Mouse (Mus musculus) cerebellum, postnatal 10 days (tissue): ENCODE data around the gene Tspan32.

Experiments
- DNase-seq, 2 experiments: peaks; one replicate each; pipeline ENCODE4 v3.0.0; 2021; ENCODE audit warnings: mixed read lengths in 2 of 2

Tspan32 gene

DNA sequence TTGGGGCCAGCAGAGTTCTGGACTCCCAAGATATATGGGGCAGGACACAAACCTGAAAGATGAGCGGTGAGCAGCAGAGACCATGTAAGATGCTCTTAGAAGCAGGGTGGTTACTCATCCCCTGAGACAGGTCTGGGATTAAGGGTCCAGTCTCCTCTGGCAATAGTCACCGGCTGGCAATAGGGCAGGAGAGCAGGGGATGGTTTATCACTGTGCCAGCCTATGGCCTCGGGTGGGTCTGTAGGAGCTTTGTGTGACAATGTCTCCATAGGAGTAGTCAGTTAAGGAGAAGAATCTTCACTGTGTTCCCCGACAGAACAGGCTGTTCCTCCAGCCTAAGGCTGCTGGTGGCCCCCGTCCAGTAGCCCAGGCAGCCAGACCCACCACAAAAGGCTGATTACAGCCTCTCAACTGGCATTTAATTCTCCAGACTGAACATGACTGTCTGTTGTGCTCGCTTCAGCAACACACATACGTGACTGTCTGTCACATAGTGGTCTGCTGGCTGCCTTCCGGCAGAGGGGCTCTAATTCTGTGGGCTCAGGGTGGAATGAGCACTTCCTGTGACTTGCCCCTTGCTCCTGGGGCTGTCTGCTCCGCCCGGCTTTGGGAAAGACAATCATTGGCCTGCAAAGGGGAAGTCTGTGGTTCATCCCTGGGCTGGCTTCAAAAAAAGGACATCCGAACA, 50.8 kb downstream of the Tspan32 start:
- DNase-seq = peak; percentile 55 to 59

DNA sequence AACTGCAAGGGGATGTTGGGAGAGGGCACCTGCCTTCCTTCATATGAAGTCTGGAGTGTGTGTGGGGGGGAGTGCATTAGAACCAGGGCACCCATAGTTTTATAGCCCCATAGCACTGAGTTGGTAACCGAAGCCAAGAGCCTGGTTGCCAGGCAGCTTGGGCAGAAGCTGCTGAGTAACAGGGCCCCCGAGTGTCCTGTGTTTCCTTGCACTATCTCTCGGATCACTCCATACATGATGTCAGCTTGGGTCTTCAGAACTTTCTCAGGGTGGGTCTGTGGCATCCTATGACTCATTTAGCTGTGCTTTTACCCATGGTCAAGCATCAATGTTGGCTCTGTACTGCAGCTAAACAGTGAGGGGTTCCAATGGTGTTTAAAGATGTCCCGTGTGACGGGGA, 52.2 kb downstream of the Tspan32 start:
- DNase-seq = no peak

DNA sequence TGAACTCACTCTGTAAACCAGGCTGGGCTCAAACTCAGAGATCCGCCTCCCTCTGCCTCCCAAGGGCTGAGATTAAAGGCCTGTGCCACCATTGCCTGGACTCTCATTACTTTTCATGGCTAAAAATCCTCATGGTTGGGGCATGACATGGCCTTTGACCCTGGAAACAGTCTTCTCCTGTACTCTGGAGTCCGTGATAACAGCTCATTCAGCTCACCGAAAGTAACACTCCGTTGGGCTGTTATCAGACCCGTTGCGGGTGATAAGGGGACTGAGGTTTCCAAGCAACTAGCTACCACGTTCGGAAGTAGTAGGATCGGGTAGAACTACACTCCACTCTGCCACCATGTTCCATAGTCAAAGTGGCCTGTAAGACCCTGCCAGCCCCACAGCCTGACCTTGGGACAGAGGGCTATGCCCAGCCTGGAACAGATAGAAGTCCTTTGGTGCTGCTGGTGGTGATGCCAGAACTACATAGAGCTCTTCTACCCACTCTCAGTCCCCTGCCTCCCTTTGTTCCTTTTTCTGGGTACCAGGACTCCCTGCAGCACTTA, 52.9 kb downstream of the Tspan32 start:
- DNase-seq = peak in 1 of 2 experiments; percentile 12

DNA sequence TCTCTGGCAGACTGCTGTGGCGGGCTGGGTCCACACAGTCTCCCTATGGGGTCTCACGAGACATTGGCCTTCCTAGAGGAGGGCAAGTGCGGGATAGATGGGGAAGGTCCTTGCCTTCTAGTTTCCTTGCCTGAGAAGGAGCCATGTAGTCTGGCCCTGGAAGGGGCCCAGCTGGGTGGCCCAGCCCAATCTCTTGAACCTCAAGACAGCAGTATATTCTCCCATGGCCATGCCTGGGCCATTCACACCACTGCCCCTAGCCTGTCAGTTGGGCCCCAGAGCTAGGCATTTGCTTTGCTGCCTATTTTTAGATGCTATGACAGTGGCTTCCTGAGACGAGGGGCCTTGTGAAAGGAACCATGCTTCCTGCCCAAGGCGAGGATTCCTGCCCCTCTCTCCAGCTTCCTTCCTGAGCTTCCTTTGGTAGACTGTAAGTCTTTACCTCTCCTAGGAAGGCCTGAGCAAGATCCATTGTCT, 53.4 kb downstream of the Tspan32 start:
- DNase-seq = peak in 1 of 2 experiments; percentile 19

DNA sequence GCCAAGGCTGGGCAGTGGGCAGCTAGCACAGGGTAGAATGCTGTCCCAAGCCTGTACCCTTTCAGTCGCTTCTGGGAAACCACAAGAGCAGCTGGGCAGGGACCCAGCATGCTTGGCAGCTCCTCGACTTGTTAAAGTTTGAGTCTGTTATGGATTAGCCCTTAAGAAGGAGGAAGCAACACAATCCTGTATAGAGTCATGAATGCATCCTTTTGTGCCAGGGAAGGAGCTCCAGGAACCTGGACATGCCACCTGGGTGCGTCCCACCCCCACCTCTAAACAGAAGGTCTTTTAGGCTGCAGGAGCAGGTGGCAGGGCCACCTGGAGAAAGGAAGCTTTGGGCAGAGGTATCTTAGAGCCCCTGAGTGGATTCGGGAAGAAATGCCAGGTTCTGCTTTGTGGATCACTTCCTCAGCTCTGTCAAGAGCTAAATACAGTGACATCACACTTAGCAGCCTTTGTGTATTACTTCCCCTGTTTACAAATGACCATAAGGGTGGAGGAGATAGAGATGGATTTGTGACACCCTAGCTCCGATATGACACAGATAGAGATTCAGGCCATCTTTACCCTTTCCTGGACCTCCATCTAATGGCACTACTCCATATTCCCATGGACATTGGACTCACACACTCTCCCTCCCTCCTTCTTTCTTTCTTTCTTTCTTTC, 54.5 kb downstream of the Tspan32 start:
- DNase-seq = peak; percentile 72 to 82

DNA sequence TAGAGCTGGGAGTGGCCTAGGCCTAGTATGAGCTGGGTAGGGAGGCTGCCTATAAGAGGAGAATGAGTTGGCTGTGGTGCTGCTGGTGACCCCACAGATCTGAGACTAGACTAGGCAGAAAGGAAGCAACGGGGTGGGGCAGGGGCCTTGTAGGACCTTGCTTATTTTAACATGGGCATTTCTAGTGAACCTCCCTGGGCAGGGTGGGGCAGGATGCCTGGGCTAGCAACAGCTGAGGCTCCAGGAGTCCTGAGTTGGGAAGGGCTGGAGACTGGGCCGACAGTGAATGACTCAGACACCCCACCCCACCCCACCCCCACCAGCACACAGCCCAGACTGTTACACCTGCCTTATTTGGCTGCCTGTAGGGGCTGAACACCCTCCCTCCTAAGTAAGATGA, 57.9 kb downstream of the Tspan32 start:
- DNase-seq = no peak

DNA sequence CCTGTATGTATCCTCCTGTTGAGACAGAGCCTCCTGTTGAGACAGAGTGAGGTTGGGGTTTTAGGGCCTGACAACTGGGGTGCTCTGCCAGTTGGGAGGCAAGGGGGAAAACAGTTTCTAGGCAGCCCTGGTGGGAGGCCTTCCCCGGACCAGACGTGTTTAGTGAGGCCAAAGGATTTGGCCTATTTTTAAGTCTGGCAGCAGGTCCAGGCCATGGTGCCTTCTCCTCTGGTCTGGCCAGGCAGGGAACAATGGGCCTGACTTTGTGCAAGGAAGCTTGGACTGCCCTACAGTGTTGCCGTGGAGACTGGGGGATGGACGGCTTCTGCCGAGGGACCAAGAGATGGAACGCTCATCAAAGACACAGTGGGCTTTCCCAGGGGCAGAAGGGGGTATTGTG, 59.4 kb downstream of the Tspan32 start:
- DNase-seq = peak; percentile 33 to 59

DNA sequence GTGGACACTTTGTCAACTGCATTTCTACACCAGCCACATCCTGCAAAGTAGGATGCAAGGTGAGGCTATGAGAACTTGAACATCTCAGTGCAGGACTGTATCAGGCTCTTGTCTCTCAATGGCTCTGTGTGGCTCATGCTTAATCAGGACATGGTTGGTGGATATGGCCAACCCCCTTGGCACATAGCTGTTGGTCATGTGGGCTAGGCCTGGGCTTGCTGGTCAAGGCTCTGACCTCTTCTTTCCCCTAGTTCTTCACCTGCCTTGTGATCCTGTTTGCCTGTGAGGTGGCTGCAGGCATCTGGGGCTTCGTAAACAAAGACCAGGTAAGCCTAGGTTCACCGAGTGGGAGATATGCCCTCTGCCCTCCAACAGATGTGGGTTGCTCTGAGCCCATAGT, 60.8 kb downstream of the Tspan32 start:
- DNase-seq = no peak

DNA sequence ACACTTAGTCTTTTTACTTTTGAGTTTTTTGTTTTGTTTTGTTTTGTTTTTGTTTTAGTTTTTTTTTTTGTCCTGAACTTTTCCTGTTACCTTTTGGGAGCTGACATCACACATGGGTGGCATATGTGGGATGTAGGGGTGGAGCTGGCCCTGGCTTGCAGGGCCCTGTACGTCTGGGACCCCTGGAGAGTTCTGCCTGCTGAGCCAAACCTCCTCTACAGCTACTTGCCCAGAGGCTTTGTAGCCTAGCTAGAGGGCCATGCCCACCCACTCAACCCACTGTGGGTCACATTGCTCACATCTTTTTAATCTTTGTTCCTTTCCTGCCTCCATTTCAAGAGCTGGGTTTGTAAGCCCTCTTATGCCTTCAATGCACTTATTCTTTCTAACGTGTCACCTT, 62.6 kb downstream of the Tspan32 start:
- peak; percentile 37 to 45 for DNase-seq

DNA sequence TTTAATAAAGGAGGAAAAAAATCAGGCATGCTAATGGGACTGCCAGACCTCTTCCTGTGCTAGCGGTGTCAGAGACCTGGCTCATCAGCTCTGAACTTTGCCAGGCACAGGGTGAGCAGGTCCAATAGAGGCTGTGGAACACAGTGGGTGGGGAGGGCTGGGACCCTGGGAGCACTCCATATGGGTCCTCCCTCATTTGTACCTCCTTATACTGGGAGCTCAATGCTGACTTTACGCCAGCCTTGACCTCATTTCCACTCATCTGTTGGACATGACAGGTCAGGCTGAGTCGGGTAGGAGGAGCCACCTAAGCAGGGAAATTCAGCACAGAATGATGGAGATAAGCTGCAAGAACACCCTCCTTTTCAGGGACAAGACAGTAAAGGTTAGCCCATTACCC, 63.1 kb downstream of the Tspan32 start:
- DNase-seq = peak; percentile 57 to 60

DNA sequence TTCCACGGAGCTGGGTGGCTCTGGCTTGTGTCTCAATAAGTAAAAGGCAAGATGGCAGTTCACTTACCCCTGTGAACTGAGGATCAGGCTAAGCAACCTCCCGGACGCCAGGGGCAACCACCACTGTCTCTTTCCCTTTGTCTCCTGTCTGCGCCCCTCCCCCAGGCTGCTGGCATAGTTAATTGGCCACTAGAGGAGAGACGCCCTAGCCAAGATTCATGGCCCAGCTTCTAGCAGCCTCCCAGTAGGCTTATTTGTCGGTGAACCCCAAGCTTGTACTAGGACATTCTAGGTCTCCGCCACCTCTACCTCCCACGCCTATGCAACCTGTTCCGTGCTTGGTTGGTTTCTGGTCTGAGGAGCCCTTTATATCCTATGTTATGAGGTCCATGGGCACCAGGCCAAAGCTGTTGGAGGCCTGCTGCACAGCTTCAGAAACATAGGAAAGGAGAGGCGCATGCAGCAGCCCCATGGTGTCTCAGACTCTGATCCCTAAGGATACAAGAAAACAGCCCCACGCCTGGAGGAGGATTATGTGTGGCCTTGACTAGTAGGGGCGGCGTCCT, 63.6 kb downstream of the Tspan32 start:
- DNase-seq = peak; percentile 92 to 93

DNA sequence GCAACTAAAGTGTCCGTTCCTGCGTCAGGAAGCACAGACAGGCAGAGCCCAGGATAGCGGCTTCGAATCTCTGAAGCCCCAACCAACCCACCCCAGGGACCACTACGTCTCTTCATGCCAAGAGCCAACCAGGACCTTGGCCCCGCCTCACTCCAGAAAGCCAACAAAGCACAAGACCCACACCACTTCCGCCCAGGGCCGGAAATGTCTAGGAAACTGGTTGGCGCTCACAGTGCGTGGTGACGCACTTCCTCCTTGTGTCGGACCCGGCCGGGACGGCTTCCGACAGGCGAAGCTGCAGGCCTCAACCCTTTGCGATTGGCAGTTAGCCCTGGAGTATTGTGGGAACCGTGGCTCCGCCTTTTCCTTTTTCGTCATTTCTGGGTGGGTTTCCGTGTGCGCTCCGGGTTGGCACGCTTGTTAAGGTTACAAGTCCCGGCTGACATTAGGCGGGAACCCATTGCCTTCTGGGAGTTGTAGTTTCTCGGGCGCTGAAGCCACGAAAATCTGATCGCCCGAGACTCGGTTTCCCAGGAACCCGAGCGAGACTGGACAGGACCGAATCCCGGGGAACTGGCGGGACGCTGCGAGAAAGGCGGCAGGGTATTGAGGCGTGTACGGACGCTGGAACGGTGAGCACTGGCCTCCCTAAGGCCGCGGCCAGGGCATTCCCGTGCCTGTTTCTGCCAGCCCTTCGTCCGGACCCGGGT, 64.2 kb downstream of the Tspan32 start, which contains the start of gene Tssc4:
Gene Tssc4 (plus strand): TSS at position 368 of the 710 bp plus-strand sequence.
- DNase-seq = peak; percentile 99
